Comparison of ENCODE assay signal across 14 mouse cellular contexts in genomic region chr14:47249839-47250238, GRCm38 (mm10). TPM values are rescaled to one million over a fixed set of nuclear protein-coding genes. Genes with fewer than 3 reads are reported as not detected.
DNase-seq lines count a peak whose midpoint lies in the region; ATAC-seq and TF ChIP-seq lines count a peak whose summit lies in the region.
"Had no signal": no experiment of that assay in that cellular context is flagged by ENCODE, and none has a peak within 500 bp of the region (broad histone marks: within the 10 kb centered on the region; RNA-seq: fewer than 3 reads in every experiment).

No protein-coding gene starts in this region.

- peak; percentile 28 for DNase-seq in gastrocnemius, adult 2 months
- no peak for DNase-seq in gastrocnemius, adult 8-10 months (ENCODE audit: low spot score in 2 of 2)
- peak; percentile 22 for DNase-seq in lung, postnatal 10 days
- no peak for DNase-seq in lung, postnatal 4 days
- peak; percentile 69 for DNase-seq in adrenal gland, postnatal 14 days
- DNase-seq in ovary, postnatal 10 days (ENCODE audit: low spot score), result no peak
- no peak for DNase-seq in natural killer cell, adult 2 months (ENCODE audit: low spot score in 2 of 2)
- DNase-seq: cerebellum, adult 11-12 months; kidney, postnatal 36 days had no signal

- TF ChIP-seq CTCF in gastrocnemius, adult 2 months (IDR thresholded peaks at IDR 0.05), result peak; percentile 70

- intact Hi-C loops in gastrocnemius, adult 2 months (cut with DNase I), result loop anchor here (2.0 to 10.0 kb wide), 3 partner anchors 163 to 369 kb away; no protein-coding TSS in a partner anchor

- no peak overlapping the region for H3K4me3 ChIP-seq in gastrocnemius, adult 2 months
- H3K4me3 ChIP-seq: embryonic facial prominence, embryonic 12.5 days; hindbrain, embryonic 12.5 days; limb, embryonic 12.5 days; midbrain, embryonic 12.5 days had no signal

- ATAC-seq in megakaryocyte progenitor cell, adult 5-6 weeks (replicated peaks; ENCODE audit: poor library complexity), result peak; percentile 60; the same call in 1 of the 2 replicates

- H3K27ac ChIP-seq in gastrocnemius, adult 2 months, result no peak overlapping the region
- H3K27ac ChIP-seq: embryonic facial prominence, embryonic 12.5 days; hindbrain, embryonic 12.5 days; limb, embryonic 12.5 days; midbrain, embryonic 12.5 days had no signal

RNA-seq across cellular contexts. Expression of gene Wdhd1, which starts 26.8 kb away (rescaled TPM):
- 1 to 10 TPM in 1 of 2 experiments, under 1 TPM in 1; 0.31 to 1.6 TPM for total RNA-seq in gastrocnemius, adult 2 months (2021)
- 1 to 10 TPM in 1 of 4 experiments, under 1 TPM in 3; 0.10 to 1.0 (median 0.49) TPM for total RNA-seq in gastrocnemius, adult 8-10 months (2022)
- 7.1 and 9.8 TPM in 2 replicates for total RNA-seq in adrenal gland, postnatal 14 days (2021)
- 48.8 and 58.1 TPM in 2 replicates for total RNA-seq in megakaryocyte progenitor cell, adult 5-6 weeks (2015)
- 105 and 152 TPM in 2 replicates for total RNA-seq in megakaryocyte progenitor cell, adult 5-6 weeks (2017)

RNA-seq across cellular contexts. Expression of gene Socs4, which starts 26.9 kb away (rescaled TPM):
- 10 to 100 TPM in 1 of 2 experiments, 1 to 10 TPM in 1; 6.3 to 11.3 TPM for total RNA-seq in gastrocnemius, adult 2 months (2021)
- 1 to 10 TPM; 6.7 to 9.9 (median 7.4) TPM for total RNA-seq in gastrocnemius, adult 8-10 months (2022)
- 22.7 and 24.2 TPM in 2 replicates for total RNA-seq in adrenal gland, postnatal 14 days (2021)
- total RNA-seq in megakaryocyte progenitor cell, adult 5-6 weeks (2015), result 22.5 and 24.1 TPM in 2 replicates
- 16.1 and 34.4 TPM in 2 replicates for total RNA-seq in megakaryocyte progenitor cell, adult 5-6 weeks (2017)

RNA-seq across cellular contexts. Expression of gene Mapk1ip1l, which starts 48.2 kb away (rescaled TPM):
- 10 to 100 TPM; 27.8 to 28.1 TPM for total RNA-seq in gastrocnemius, adult 2 months (2021)
- total RNA-seq in gastrocnemius, adult 8-10 months (2022), result 10 to 100 TPM; 19.0 to 27.0 (median 24.2) TPM
- total RNA-seq in adrenal gland, postnatal 14 days (2021), result 74.8 and 78.9 TPM in 2 replicates
- 76.4 and 79.4 TPM in 2 replicates for total RNA-seq in megakaryocyte progenitor cell, adult 5-6 weeks (2015)
- 40.0 and 56.4 TPM in 2 replicates for total RNA-seq in megakaryocyte progenitor cell, adult 5-6 weeks (2017)

Comparison
In these comparisons a context has a peak if more than half of its experiments do, and no peak if none do; other contexts are left out.
1. DNase-seq: peak in gastrocnemius, adult 2 months (single experiment), lung, postnatal 10 days (single experiment) and adrenal gland, postnatal 14 days (single experiment); none in gastrocnemius, adult 8-10 months (0 of 2), lung, postnatal 4 days (0 of 2), ovary, postnatal 10 days (single experiment) and natural killer cell, adult 2 months (0 of 2).